Mouse (Mus musculus): ENCODE measurements around the gene Mcfd2.

GRCm38 (mm10) chr17:87293125-87293524 is 27.4 kb upstream of the Mcfd2 start:
- no peak for TF ChIP-seq POLR2A (IDR thresholded peaks at IDR 0.05; ENCODE audit: extremely low read depth, insufficient read depth, low read length)
- TF ChIP-seq CTCF (IDR thresholded peaks at IDR 0.05; ENCODE audit: extremely low read depth, insufficient read depth, low read length), result no peak

Measured in cortical plate, adult 2 months (tissue).